Mouse (Mus musculus) liver, postnatal 0 days (tissue): ENCODE data around the gene Vwc2.

Experiments used
- CTCF ChIP-seq: sonication (generic); IDR thresholded peaks from 2 replicates; pipeline ENCODE4 v1.5.1; 2016; ENCODE audit warnings: antibody characterized with exemption, low read depth
- EP300 ChIP-seq: IDR thresholded peaks from 2 replicates; pipeline ENCODE4 v1.6.1; 2016; ENCODE audit warnings: antibody characterized with exemption, low read depth, mild to moderate bottlenecking

GRCm38 (mm10) chr11:11116736-11117135 is 2.7 kb downstream of the Vwc2 start:
- no peak for TF ChIP-seq CTCF
- no peak for TF ChIP-seq EP300
